Mouse (Mus musculus) lung, postnatal 0 days (tissue): ENCODE results near the gene Scai. TPM values are rescaled to one million over a fixed set of nuclear protein-coding genes. Genes with fewer than 3 reads are reported as not detected.

Experiments
- ATAC-seq: fragments of 200-750 bp; cut with Nextera tagmentation; 2 replicates; pipeline ENCODE4 v1.8.0; 2017; ENCODE audit warnings: moderate library complexity
- DNase-seq: peaks from one replicate; pipeline ENCODE4 v3.0.0-alpha.2; 2016; ENCODE audit warnings: low spot score
- H3K27ac ChIP-seq: fragments of 300-500 bp; sonication (generic); 2 replicates; pipeline ENCODE4 v1.5.1; 2014; ENCODE audit warnings: antibody characterized with exemption, mild to moderate bottlenecking, low read length, mixed read lengths
- H3K27me3 ChIP-seq: fragments of 300-500 bp; sonication (generic); replicated peaks from 2 replicates; pipeline ENCODE4 v1.6.1; 2014; ENCODE audit warnings: low read length, mixed read lengths; ENCODE audit not compliant: insufficient read depth
- H3K36me3 ChIP-seq: fragments of 300-500 bp; sonication (generic); 2 replicates; pipeline ENCODE4 v1.6.1; 2014; ENCODE audit warnings: low read length, mixed read lengths; ENCODE audit not compliant: insufficient read depth
- H3K4me1 ChIP-seq: fragments of 300-500 bp; sonication (generic); 2 replicates; pipeline ENCODE4 v1.6.1; 2014; ENCODE audit warnings: antibody characterized with exemption, low read depth, low read length, mixed read lengths; ENCODE audit not compliant: insufficient read depth
- H3K4me2 ChIP-seq: fragments of 300-500 bp; sonication (generic); replicated peaks from 2 replicates; pipeline ENCODE4 v1.6.1; 2014; ENCODE audit warnings: low read depth, mild to moderate bottlenecking, low read length, moderate library complexity, mixed read lengths
- H3K4me3 ChIP-seq: fragments of 300-500 bp; sonication (generic); 2 replicates; pipeline ENCODE4 v1.5.1; 2014; ENCODE audit warnings: low read depth, low read length
- H3K9ac ChIP-seq: fragments of 300-500 bp; sonication (generic); replicated peaks from 2 replicates; pipeline ENCODE4 v1.6.1; 2014; ENCODE audit warnings: low read depth, mild to moderate bottlenecking
- H3K9me3 ChIP-seq: fragments of 300-500 bp; sonication (generic); 2 replicates; pipeline ENCODE4 v1.6.1; 2016; ENCODE audit warnings: low read length, mixed read lengths
- CTCF ChIP-seq: IDR thresholded peaks from 2 replicates; pipeline ENCODE4 v1.5.1; 2016; ENCODE audit warnings: antibody characterized with exemption, mild to moderate bottlenecking
- EP300 ChIP-seq: IDR thresholded peaks from 2 replicates; pipeline ENCODE4 v1.6.1; 2016; ENCODE audit warnings: antibody characterized with exemption, mild to moderate bottlenecking, control low read depth
- WGBS: fragments of 180-500 bp; shearing (Covaris S2); extraction: QIAGEN DNeasy Blood & Tissue Kit; methylation state at CpG from one replicate; pipeline ENCODE4 v1.1.7; 2014; 5-methylcytosine and 5-hydroxymethylcytosine counted together
- polyA plus RNA-seq: library from polyadenylated mRNA; unstranded; fragments of >200 nt; fragmentation: Nextera tagmentation; extraction: Ambion mirVana; gene quantifications from 2 replicates; pipeline ENCODE4 v1.2.1, GENCODE M21; 2015

Gene Scai
- polyA plus RNA-seq, 1 experiment from 2014 or later = 2.7 TPM

GRCm38 (mm10) chr2:39219034-39219433 is 28.5 kb upstream of the Scai start:
- Histone ChIP-seq H3K9me3 (no peaks in the 10 kb centered on the region), H3K4me1 (no peaks in the 10 kb centered on the region), H3K27me3 (no peaks in the 10 kb centered on the region), H3K27ac (no peak overlapping the region), H3K9ac (no peak overlapping the region), H3K36me3 (no peaks in the 10 kb centered on the region), H3K4me2 (no peak overlapping the region), H3K4me3 (no peak overlapping the region)
- ATAC-seq (no peak), DNase-seq (no peak)
- TF ChIP-seq CTCF = no peak
- no peak for TF ChIP-seq EP300
- 78% methylated on average over 3 of the region's 3 CpGs for WGBS

DNA sequence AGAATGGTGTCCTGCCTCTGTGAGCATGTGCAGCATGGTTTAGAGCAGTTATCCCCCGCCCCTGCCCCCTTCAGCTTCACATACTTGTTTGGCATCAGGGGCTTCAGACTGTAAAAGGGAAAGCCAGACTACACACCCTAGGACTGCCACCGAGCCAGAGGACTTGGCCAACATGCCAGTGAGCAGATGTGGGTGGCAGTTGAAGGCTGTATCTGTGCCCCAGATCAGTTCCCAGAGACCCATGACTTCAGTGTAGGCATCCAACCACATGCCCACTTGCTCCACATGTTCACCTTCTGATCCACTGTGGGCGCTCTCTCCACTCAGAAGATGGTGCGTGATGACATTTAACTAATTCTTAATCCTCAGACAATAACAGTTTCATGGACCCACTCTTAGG is 26.6 kb upstream of the Scai start:
- Histone ChIP-seq H3K9ac (no peak overlapping the region), H3K27ac (no peak overlapping the region), H3K4me2 (no peak overlapping the region), H3K4me1 (no peaks in the 10 kb centered on the region), H3K27me3 (no peaks in the 10 kb centered on the region), H3K4me3 (no peak overlapping the region), H3K9me3 (no peaks in the 10 kb centered on the region), H3K36me3 (no peaks in the 10 kb centered on the region)
- no peak for DNase-seq
- no peak for ATAC-seq
- TF ChIP-seq CTCF = no peak
- TF ChIP-seq EP300 = no peak
- WGBS = 97% methylated on average over 4 of the region's 4 CpGs

DNA sequence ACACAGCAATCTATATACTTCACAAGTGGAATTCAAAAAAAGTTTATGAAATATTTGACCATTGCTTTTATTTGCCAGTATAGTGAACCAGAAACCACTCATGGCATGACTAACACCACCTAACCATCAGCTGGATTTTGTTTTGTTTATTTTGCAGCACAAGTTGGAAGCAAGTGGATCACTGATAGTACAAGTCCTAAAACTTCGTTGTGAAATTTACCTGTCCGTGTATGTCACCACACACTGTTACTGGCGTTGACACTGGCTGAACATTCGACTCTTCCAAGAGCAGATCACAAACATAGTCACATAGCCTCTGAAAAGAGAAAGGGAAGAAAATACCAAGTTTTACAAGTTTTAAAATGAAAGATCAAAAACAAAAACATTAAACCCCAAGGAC is 20.2 kb upstream of the Scai start:
- Histone ChIP-seq H3K9me3 (no peaks in the 10 kb centered on the region), H3K4me3 (no peak overlapping the region), H3K4me2 (no peak overlapping the region), H3K27me3 (no peaks in the 10 kb centered on the region), H3K36me3 (0 out of 2 replicates have a peak, but pooled peaks cover 4% of the 10 kb centered on the region), H3K9ac (no peak overlapping the region), H3K27ac (no peak overlapping the region), H3K4me1 (no peaks in the 10 kb centered on the region)
- TF ChIP-seq CTCF (no peak), EP300 (no peak)
- DNase-seq = no peak
- ATAC-seq = no peak
- WGBS = 81% methylated on average over 4 of the region's 4 CpGs

DNA sequence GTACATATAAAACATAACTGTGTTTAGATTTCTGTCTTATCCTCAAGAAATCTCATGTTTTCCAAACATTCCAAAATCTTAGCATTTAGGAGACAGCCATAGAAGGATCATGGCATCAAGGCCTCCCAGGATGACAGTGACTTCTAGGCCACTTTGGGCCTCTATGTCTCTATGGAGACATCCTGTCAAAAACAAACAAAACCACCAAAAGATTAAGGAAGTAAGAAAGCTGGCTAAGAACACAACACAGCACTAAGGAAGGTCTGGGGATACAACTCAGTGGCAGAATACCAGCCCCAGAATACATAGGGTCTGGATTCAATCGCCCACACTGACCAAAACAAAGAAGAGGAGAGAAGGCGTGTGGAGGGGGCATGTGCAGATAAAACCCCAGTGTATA is 12.8 kb upstream of the Scai start:
- Histone ChIP-seq H3K4me2 (no peak overlapping the region), H3K4me1 (no peaks in the 10 kb centered on the region), H3K27me3 (no peaks in the 10 kb centered on the region), H3K27ac (no peak overlapping the region), H3K36me3 (0 out of 2 replicates have a peak, but pooled peaks cover 4% of the 10 kb centered on the region), H3K9me3 (no peaks in the 10 kb centered on the region), H3K9ac (no peak overlapping the region), H3K4me3 (no peak overlapping the region)
- ATAC-seq (no peak), DNase-seq (no peak)
- TF ChIP-seq EP300 = no peak
- no peak for TF ChIP-seq CTCF
- 94% methylated on average over 2 of the region's 2 CpGs for WGBS

DNA sequence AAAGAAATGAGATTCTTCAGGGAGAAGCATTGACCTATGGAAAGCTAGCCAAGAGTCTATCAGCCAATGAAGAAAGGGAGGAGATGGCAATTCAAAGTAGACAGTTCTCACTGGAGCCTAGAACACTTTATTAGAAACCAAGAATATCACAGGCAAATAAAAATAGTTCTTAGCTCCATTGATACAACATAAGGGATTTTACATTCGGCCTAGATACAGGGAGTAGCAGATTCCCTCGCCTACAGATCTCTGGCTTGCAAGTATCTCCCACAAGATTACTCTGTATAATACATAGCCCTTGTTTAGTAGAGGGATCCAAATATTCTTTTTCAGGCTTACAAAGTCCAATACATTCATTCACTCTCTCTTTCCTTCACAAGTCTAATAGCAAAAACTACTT is 4.3 kb upstream of the Scai start:
- no peak overlapping the region for H3K9ac ChIP-seq
- H3K4me3 ChIP-seq = no peak overlapping the region
- DNase-seq = no peak
- no peak overlapping the region for H3K27ac ChIP-seq
- WGBS = 100% methylated on average over 2 of the region's 2 CpGs
- peaks cover 6% of the 10 kb centered on the region; the same call in 1 of the 2 replicates for H3K36me3 ChIP-seq
- TF ChIP-seq EP300 (no peak), CTCF (no peak)
- H3K27me3 ChIP-seq = no peaks in the 10 kb centered on the region
- peaks cover 2% of the 10 kb centered on the region; the same call in 1 of the 2 replicates for H3K4me1 ChIP-seq
- H3K9me3 ChIP-seq = no peaks in the 10 kb centered on the region
- H3K4me2 ChIP-seq = no peak overlapping the region
- no peak for ATAC-seq

DNA sequence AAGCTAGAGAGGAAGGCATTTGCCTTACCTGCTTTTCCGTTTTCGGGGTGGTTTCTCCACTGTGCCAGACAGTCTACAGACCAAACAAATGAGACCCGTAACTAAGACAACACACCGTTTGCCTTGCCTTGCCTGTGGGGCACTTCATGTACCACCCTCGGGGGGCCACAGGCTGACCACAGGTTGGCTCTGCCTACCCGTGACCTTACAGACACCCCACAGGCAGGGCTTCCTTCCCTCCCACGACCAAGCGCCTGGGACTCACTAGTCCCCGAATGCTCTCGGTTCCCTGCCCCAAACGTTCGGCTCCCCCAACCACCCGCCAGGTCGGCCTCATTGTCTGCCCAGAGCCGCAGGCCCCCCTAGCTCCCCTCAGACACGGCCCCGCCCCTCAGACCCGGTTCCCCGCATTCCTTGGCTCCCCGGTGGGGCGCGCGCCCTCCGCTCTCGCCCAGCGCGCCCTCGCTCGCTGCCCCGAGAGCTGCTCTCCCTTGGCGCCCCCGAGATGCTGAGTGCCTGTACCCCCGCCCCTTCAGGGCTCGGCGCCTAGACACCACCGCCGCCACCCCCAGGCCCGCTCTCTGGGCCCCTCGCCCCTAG is 473 bp downstream of the Scai start:
- Histone ChIP-seq H3K27me3 (no peaks in the 10 kb centered on the region), H3K27ac (peak overlapping the region; percentile 87), H3K9me3 (no peaks in the 10 kb centered on the region), H3K4me1 (peaks cover 4% of the 10 kb centered on the region; the same call in 1 of the 2 replicates), H3K4me2 (peak overlapping the region; percentile 95), H3K36me3 (no peaks in the 10 kb centered on the region), H3K9ac (peak overlapping the region; percentile 64), H3K4me3 (peak overlapping the region; percentile 91)
- no peak for DNase-seq
- peak; percentile 56 for ATAC-seq
- WGBS = 5% methylated on average over 35 of the region's 39 CpGs
- no peak for TF ChIP-seq CTCF
- no peak for TF ChIP-seq EP300
